Mouse (Mus musculus) embryo, embryonic 9.5 days (tissue): ENCODE data around the gene Gm16442.
"Not testable (repeated sequence)": the region's sequence is repeated elsewhere in the genome, so short reads cannot be mapped to it uniquely, and the experiment has no call there.

Experiments used
- DNase-seq: peaks from one replicate; pipeline ENCODE4 v3.0.0-alpha.2; 2017; ENCODE audit errors: extremely low spot score

Gene Gm16442

GRCm38 (mm10) chr7:20122479-20122878, at the start of gene Gm16442:
TSS of gene Gm16442 (minus strand) at chr7:20122579.
- DNase-seq = not testable (repeated sequence)

- not testable (repeated sequence) for DNase-seq
These were observed 45.9 kb upstream of the Gm16442 start, which contains the start of gene Vmn1r94 for GRCm38 (mm10) chr7:20168277-20168676. TSS of gene Vmn1r94 (minus strand) at chr7:20168377.

- DNase-seq = not testable (repeated sequence)
These were observed 16.6 kb upstream of the Gm16442 start, which contains the start of gene Vmn1r93 for GRCm38 (mm10) chr7:20138988-20139387. TSS of gene Vmn1r93 (minus strand) at chr7:20139088.

- not testable (repeated sequence) for DNase-seq
These were observed 23.0 kb downstream of the Gm16442 start, which contains the start of gene Vmn1r91 for GRCm38 (mm10) chr7:20099380-20099779. TSS of gene Vmn1r91 (plus strand) at chr7:20099680.

GRCm38 (mm10) chr7:20078118-20078517, 44.3 kb downstream of the Gm16442 start:
- DNase-seq = not testable (repeated sequence)
